Mouse (Mus musculus) c-Kit-negative CD71-positive TER-119-positive erythroid progenitor cells, embryonic 14.5 days (primary cell): ENCODE measurements around the gene Adamts2.

Experiments used
- DNase-seq: peaks from one replicate; pipeline ENCODE4 v3.0.0-alpha.2; 2013; ENCODE audit warnings: low read depth, low spot score

Gene Adamts2

DNA sequence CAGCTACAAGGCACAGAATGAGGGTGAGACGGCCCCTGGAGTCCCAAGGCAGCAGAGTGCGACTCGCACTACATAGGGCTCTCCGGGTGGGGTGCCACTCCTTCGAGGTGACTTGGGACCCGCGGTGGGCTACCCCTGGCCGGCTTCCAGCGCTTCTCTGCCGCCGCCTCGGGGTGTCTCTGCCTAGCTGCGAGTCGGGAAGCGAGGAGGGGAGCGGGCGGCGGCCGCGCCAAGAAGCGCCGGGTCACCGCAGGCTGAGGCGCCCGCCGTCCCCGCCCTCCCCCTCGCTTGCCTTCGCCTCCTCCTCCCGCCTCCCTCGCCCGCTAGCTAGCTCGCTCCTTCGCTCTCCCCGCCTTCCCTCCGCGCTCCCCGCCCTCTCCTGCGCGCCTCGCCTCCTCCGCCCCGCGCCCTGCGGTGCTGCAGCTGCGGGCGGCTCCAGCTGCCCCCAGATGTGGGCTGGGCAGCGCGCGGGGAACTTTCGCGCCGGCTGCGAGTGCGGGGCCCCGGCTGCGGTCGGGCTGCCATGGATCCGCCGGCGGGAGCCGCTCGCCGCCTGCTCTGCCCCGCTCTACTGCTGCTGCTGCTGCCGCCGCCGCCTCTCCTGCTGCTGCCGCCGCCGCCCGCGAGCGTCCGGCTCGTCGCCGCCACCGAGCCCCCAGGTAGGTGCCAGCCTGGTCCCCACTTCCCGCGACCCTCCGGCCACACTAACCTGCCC lies at the start of gene Adamts2:
Adamts2 (plus strand) TSS at position 444 of the 715 bp plus-strand sequence.
- DNase-seq: no peak

DNA sequence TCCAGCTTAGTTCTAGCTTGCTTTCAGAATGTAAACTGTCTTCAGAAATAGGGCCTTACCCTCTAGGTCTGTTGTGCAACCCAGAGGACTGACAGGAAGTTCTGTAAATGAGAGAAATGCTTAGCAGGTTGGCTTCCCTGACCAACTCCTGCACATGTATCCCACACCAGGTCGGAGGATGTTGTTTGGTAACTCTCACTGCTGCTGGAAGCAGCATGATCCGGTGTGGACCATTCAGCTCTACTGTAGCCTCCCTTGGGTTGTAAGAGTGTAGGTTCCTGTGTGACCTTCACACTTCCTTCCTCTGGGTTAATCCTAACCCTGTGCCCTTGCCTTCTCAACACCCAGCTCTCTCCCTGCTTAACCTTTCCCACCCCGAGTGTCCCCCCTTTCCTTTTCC lies 44.8 kb upstream of the Adamts2 start:
- no peak for DNase-seq

- no peak for DNase-seq
These were observed 42.8 kb upstream of the Adamts2 start for GRCm38 (mm10) chr11:50559108-50559507.

GRCm38 (mm10) chr11:50565466-50566211 lies 36.2 kb upstream of the Adamts2 start:
- no peak for DNase-seq

DNA sequence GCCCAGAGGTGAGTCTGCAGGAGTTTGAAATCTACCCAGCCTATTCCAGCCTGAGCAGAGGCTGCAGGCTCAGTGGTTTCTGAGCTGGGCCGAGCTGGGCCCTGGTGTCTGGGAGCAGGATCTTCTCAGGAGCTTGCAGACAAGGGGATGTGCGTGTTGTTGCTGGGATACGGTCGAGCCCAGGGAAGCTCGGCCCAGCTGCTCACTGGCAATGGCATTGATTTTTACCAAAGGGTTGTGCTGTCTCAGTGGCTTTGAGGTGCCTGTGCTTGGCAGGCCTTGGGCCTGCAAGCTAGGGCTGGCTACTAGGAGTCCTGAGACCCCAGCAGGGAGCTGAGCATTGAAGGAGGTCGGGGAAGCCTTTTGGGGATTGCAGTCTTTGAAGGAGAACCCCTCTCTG lies 30.4 kb upstream of the Adamts2 start:
- no peak for DNase-seq

GRCm38 (mm10) chr11:50576521-50576920 lies 25.4 kb upstream of the Adamts2 start:
- no peak for DNase-seq

DNA sequence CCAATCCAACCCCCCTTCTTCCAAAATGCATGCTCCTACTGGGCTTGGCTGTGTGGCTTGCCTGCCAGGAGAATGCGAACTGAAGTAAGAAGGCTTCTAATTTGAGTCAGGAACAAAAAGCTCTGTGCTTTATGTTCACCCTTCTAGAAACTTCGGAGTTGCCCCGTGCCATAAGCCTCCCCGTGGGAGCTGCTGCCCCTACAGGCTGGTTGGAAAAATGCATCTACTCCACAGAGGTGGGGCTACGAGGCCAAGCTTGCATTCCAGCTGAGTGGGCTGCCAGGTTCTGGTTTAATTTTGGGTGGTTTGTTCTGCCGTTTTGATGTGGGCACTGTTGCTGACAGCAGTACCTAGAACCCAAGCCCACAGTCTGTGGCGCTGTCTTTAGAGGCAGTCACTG lies 14.9 kb upstream of the Adamts2 start:
- DNase-seq: no peak

- DNase-seq: no peak
These were observed 14.1 kb upstream of the Adamts2 start for GRCm38 (mm10) chr11:50587787-50588186.

DNA sequence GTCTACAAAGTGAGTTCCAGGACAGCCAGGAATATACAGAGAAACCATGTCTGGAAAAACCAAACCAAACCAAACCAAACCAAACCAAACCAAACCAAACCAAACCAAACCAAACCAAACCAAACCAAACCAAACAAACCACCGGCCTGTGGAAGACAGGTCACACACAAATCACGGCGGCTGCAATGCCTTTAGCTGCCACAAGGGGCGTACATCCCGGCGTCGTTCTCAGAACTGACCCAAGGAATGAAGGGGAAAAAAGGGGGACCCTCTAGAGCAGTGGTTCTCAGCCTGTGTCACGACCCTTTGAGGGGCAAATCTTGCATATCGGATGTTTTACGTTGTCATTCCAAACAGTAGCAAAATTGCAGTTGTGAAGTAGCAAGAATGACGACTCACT lies 12.8 kb upstream of the Adamts2 start:
- no peak for DNase-seq

- DNase-seq: no peak
These were observed 10.8 kb upstream of the Adamts2 start for GRCm38 (mm10) chr11:50591053-50591452.

DNA sequence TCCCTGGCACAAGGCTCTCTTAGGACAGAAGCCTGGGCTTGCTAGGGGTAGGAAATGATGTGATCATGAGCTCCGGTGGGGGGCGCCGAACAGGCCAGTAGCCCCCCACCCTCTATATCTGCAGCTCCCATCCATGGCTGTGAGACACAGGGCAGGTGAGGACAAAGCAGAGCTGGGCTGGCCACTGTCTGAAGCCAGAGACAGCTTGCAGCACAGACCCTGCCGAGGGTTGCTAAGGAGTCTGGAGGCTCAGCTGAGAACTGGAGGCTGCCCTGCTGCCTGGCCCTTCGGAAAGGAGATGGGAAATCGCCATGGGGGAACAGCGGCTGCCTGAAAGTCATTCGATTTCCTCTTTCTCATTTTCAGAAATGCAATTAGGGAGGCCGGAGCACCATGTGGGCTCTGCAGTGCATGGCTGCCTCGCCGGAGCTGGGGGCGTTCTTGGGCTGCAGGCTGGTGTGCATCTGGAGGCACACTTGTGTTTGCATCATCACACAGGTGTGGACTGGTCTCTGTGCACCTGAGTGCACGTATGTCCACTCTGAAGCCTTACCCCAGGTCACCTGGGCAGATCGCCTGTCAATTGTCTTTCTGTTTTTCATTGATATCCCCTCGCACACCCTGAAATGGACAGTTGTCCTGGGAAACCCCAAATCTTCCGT lies 8.9 kb upstream of the Adamts2 start:
- DNase-seq: no peak

DNA sequence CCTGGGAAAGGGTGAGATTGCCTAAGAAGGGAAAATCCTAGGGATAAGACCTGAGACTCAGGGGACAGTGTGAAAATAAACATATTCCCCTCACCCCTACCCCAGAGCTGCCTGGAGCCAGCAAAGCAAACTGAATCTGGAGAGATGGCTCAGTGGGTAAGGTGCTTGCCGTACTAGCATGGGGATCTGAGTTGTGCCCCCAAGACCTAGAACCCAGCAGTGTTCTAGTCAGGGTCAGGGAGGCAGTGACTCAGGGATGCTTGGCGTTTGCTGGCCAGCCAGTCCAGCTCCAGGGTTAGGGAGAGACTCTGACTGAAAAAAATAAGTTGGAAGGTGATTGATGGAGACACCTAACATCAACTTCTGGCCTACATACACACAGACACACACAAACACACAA lies 5.3 kb upstream of the Adamts2 start:
- DNase-seq: no peak

GRCm38 (mm10) chr11:50599156-50599555 lies 2.7 kb upstream of the Adamts2 start:
- DNase-seq: no peak

DNA sequence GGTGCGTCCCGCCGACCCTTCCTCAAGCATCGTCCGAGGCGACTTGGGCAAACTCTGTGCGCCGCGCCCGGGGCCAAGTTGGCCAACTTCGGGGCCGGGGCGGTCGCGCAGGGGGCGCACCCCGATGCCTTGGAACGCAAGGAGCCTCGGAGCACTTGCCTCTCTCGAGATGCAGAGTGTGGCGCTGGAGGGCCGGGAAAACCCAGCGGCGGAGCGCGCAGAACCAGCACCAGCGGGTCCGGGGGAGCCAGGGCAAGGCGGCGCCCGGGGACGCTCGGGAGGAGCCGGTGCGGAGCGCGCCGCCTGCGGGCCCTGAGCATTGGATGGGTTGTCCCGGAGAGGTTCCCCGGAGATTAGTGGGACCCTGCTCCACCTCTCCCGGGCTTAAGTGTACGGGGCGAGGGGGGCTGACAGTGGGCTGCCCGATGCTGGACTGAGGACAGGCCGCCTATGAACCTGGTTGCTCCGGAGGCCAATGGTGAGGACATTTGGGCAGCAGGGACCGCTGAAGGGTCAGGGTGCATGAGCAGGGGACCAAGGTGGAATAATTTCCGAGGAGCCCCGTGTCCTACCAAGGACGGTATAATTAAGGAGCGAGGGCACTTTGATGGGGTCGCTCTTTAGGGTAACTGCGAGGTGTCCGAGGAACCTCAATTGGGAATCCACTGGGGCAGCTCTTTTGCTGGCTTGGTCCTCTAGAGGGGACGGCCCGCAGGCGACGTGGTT lies 635 bp downstream of the Adamts2 start:
- no peak for DNase-seq

DNA sequence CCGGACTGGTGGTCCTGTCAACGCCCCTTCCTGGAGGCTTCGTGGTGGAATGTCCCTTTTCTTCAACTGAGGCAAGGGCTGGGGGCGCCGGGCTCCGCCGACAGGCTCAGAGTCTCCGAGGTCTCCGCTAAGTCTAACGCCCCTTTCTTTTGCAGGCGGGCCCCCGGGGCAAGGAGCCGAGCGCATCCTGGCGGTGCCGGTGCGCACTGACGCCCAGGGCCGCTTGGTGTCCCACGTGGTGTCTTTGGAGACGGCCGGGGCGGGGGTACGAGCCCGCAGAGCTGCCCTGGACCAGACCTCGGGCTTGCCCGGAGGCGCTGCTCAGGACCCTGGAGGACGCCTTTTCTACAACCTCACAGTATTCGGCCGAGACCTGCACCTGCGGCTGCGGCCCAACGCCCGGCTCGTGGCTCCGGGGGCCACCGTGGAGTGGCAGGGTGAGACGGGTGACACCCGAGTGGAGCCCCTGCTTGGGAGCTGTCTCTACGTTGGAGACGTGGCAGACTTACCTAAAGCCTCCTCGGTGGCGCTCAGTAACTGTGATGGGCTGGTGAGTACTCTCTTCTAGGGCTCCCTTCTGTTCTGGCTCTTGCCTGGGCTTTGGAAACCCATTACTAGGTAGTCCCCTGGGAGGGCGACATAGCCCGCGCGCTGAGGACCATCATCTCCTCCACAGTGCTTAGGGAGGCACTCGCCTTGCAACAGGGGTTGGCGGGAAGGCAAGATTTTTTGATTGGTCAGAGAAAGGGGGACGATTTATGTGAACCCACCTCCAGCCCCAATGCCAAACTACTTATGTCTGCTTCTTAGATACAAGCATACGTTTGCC lies 1.4 kb downstream of the Adamts2 start:
- DNase-seq: no peak

DNA sequence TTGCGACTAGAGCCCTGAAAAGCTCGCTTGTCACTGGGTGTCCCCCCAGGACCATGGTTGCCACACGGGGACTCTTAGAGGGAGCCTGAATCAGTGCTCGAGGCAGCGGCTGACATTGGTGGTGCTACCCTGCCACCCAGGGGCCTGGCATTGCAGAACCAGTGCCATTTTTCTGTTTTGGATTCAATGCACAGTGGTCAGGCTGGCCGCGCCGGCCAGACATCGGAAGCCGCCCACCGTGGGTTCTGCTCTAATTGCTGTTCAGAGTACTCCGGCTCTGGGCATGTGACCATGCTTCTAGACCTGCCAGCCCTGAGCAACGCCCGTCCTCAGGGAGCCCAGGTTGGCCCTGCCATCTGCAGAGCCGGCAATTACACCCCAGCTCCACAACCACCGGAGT lies 2.5 kb downstream of the Adamts2 start:
- no peak for DNase-seq

DNA sequence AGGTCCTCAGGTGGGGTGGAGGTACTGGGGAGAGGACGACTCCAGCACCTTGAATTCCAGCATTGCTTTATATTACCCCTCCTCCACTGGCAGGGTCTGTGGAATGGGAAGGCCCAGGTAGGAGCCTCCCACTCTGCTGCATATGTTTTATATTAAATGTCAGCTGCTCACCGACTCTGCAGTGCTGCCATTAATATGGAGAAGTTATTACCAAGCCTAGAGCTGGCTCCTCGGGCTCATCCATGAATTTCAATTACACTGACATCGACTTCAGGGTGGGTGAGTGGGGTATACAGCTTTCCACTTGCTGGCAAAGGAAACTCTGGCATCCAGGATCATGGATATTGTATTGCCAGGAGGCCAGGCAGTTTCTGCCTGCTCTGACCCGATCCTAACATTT lies 9.3 kb downstream of the Adamts2 start:
- DNase-seq: no peak

DNA sequence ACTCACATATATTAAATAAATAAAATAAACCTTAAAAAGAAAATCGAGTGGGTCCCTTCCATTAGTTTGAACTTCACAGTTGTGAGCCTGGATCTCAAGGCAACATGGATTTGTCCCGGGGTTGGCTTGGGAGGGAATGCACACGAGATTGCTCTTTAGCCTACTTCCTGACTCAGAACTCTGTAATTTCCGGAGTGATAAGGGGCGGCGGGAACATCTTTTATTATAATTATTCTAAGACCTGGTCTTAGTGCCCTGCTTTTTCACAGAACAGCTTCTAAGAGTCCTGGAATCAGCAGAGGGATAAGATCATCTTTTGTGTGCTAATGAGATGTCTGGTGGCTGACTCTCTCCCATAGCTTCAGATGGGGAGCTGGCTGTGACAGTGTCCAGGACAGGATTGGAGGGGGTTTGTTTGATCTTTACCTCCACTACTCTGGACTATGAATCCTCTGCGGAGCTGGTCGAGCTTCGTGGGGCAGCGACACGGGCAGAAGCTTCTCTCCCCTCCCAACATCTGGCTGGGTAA lies 15.2 kb downstream of the Adamts2 start:
- no peak for DNase-seq

- DNase-seq: no peak
These were observed 19.0 kb downstream of the Adamts2 start for GRCm38 (mm10) chr11:50620926-50621325.

- no peak for DNase-seq
These were observed 19.5 kb downstream of the Adamts2 start for GRCm38 (mm10) chr11:50621364-50621763.

GRCm38 (mm10) chr11:50622238-50622726 lies 20.4 kb downstream of the Adamts2 start:
- DNase-seq: no peak
